Mouse (Mus musculus) cerebellum, adult 9-11 months (tissue): ENCODE data around the gene Vps53.
"Not testable (repeated sequence)": the region's sequence is repeated elsewhere in the genome, so short reads cannot be mapped to it uniquely, and the experiment has no call there.

ENCODE experiments used
- DNase-seq: peaks from one replicate; pipeline ENCODE4 v3.0.0; 2022

Vps53 gene

DNA sequence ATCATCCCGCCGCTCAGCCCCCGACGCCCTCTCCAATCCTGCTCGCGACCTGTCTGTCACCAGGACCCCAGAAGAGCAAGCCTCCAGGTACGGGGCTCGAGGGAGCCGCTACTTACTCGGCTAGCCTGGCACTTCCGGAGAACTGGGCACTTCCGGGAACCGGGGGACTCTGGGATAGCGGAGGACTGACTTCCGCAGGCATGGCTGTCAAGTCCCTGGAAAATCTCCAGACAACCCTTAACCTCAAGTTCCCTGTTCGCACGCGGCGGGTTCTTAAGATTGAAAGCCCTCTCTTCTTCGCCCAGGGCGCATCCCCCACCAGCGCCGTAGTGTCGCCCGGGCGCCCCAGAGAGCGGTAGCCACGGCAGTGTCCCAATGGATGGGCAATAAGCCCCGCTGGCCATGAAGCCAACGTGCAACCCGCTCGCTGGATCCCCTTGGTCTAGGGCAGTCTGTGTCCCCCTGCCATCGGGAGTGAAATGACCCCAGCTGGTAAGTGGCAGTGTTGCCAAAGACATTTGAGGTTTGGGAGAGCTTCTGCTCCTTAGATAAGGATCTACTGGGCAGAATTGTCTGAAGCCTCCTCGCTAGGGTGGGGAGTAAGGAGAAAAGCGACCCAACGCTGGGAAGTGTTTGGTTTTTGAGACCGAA is at the start of gene Vps53, which contains the start of gene Fam57a:
Gene Vps53, minus strand, starts transcription at position 153 of the 651 bp plus-strand sequence.
Gene Fam57a, plus strand, starts transcription at position 177 of the 651 bp plus-strand sequence.
- peak; percentile 89 for DNase-seq

DNA sequence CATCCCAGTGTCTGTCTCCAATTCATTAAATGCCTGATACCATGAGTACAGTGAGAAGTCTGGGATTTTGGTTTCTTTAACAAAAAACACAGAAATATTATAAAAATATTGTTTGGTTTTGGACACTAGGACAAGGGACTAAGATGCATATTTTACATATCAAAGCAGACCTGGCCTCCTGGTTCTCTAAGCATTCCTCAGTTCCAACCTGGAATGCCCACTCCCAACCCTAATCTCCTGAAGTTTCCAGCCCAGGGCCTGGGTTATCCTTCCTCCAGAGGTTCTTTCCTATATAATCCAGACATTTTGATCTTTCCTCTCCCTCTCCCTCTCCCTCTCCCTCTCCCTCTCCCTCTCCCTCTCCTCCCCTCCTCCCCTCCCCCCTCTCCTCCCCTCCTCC is 45.6 kb upstream of the Vps53 start:
- no peak for DNase-seq

DNA sequence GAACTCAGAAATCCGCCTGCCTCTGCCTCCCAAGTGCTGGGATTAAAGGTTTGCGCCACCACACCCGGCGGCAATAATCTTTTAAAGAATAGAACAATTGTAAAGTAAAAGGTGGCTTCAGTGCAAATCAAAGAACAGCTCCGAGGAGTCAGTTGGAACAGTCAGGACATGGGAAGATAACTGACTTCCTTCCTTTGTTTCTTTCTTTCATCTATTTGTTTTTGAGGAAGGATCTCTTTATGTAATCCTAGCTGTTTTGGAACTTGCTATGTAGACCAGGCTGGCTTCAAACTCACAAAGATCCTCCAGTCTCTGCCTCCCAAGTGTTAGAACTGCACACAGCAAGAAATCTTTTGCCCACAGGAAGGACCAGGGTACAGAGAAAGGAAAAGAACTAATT is 45.2 kb upstream of the Vps53 start:
- DNase-seq = no peak

DNA sequence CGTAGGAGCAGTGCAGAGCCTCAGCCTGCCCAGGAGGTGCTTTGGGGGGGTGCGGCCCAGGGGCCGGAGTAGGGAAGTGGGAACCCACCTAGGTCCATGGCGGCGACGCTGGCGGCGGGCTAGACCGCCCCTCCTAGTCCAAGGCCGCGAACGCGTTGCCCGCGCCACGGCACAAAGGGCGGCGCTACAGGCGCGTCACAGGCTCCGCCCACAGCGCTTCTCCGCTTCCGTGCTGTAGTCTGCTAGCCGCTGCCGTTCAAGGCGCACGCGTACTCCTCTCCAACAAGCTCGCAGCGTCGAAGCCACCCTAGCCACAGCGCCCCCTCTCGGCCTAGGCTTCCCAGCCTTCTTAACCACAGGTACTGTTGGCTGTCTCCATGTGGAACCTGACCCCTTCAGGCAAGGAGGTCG is 37.9 kb upstream of the Vps53 start, which contains the start of the genes Dbil5 and Gemin4:
Gene Dbil5, plus strand, starts transcription at position 219 of the 411 bp plus-strand sequence.
Gene Gemin4, minus strand, starts transcription at position 275 of the 411 bp plus-strand sequence.
- DNase-seq = peak; percentile 97

DNA sequence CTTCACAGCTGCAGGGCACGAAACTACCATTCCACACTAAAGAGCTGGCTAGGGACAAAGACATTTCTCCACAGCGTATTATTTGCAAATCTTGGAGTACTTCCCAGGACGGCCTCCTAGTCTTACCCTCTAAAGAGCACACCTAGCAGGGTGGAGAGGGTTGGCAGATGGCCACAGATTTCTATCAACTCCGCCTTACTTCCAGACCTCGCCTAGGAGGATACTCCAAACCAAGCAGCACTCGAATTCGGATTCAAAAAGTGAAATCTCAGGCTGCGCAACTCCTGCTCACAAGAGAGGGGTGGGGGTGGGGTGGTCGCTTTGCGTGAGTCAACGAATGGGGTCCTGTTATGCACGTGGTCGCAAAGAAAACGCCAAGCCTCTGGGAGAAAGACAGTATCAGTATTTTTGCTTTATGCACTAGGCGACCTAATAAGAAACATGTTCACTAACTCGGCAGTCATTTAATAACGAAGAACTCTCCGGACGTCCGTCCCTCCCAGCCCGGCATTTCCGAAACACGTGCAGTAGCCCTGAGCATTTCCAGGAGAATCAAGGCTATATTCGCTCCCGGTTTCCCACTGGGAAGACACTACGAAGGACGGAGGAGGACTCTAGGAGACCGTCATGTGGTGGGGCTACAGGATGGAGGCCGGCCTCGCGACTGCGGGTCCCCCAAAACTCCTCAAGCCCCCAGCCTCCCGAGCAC is 37.4 kb upstream of the Vps53 start:
- peak; percentile 61 for DNase-seq

DNA sequence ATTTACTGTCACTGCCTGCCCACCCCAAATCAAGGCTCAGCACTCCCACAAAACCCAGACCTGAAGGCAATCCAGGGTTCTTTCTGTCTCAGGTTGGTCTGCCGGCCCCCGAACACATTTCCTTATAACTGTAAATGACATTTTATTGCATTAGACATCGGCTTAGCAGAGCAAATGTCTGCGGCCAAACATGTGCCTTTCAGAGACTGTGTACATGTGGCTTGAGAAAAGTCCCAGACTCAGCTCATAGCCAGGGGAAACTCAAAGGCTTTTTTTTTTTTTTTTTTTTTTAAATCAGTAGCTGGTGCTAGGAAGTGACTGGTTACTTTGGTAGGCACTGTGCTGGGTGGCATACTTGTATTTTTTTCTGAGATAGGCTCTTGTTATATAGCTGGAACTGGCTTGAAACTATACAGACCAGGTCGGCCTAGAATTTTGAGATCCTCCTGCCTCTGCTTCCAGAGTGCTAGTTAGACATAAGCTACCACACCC is 36.6 kb upstream of the Vps53 start:
- no peak for DNase-seq

DNA sequence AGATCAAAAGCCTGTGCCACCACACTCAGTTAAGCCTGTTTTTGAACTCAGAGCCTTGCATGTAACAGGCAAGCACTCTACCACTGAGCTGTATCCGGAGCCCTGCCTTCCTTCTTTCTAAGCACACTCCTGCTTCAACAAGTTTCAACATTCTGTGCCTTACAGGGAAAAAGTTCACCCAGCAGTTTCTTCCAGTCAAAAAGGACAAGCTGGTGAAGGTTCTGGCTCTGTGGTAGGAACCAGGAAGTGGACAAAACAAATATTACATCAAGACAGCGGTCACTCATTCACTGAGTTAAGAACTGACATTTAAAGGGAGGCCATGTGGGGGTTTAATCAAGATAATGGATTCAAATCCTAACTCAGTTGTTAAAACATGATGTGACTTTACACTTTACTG is 35.6 kb upstream of the Vps53 start:
- no peak for DNase-seq

DNA sequence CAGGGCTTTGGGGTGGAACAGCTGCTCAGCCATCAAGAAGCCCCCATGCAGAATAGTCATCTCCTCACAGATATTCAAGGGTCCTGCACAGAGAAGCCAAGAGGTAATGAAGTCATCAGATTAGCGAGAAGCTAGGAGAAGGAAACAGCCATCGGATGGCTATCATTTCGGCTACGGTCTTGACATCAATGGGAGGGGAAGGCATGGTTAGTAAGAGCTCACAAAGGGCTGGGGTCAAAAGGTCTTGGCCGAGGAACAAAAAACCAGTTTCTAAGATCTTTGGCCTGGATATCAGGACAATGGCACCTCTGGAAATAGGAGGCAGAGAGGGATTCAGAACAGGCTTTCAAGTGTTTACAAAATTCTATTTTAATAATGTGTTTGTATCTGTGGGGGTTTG is 34.4 kb upstream of the Vps53 start:
- no peak for DNase-seq

DNA sequence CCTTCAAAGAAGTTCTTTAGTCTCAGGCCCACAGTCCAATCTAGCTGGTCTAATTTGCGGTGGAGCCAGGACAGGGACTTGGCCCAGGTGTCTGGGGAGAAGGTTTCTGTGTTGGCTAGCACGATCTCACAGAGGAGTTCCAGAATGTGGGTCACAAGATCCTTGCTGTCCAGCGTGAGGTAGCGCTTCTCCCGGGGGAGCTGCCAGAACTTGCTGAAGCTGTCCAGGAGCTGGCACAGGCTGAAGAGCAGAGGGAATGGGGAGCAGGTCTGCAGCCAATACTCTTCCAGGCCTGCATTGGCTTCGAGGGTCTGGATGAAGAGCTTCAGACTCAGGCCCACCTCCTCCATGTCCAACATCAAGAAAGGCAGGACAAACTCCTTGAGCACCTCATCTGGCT is 32.1 kb upstream of the Vps53 start:
- DNase-seq = not testable (repeated sequence)

DNA sequence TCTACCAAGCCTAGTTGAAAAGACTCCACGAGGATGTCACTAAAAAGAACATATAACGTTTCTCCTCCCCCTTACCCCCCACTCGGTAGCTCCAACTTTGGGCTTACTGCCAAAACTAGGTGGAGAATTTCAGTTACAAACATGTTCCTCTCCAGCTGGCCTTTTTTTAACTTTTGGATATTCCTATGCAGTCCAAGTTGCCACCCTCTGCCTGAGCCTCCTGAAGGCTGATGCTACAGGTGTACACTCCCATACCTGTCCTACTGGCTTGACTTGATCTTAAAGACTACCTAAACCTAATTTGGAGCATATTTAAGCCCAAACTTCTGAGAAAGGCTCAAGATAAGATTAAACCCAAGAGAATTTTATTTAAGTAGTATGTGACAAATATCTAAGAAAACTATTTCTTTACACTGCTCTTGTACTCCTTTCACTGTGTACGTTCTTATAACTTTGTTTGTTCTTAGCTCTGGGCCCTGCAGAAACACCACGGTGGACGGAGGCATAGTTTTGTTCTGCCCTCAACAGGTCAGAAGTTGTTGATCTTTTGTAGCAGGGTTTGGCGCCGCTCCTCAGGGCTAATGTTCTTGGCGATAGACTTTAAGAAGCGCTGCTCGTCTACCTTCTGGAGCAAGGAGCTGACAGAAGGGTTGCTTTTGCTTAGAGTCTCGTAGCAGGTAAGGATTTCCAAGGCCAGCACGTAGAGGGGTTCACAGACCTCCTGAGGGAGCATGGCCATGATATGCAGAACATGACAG is 31.0 kb upstream of the Vps53 start:
- no peak for DNase-seq

DNA sequence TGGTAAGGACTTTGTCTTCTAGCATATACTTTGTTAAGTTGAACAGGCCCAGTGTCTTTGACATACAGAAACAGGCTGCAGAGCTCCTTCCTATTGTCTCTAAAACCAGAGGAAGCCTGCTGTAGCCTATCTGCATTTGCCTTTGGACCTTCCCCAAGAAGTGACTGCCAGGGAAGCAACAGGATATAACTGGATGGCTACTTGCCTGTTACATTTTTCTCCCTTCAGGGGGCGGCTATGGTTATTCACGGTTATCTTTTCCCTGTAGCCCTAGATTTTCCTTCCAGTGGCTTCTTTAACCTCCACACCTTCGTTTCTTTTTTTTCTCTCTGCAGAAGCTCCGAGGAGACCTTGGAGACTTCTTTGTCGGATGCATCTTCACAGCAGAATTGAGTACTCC is 27.3 kb upstream of the Vps53 start:
- DNase-seq = no peak

DNA sequence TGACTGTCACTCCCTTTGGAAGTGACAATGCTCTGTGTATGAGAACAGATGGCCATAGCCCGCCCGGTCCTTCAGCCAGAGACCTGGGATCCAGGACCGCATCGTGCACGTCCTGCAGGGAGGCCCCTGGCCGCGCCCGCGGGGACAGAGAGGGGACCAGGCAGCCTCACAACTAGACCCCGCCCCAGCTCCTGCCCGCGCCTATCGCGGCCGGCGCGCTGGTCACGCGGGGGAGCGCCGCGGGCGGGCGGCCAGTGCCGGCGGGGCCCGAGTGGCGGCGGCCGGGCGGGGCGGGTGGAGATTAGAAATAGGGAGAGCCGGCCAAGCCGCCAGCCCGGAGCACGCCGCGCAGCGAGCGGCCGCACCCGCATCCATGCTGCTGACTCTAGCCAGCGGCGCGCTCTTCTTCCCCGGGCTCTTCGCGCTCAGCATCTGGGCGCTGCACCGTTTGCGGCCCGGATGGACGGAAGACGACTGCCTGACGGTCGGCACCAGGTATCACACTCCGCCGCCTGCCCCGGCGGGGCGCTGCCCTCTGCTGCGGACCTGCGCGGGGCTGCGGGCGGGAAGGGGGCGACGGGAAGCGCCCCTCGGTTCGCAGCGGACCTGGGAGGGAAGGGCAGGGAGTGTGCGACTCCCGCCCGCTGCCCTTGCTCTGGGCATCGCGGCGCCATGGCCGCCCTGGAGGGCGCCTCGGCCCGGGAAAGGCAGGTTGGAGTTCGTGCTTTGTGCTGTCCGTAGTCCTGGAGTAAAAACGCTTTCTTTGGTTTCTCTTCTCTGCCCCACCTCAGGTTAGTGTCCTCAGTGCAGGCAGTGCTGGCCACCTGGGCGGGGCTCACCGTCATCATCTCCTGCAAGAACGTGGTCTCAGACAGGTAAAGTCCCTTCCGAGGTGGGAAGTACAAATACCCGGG is 22.6 kb upstream of the Vps53 start:
- peak; percentile 94 for DNase-seq

DNA sequence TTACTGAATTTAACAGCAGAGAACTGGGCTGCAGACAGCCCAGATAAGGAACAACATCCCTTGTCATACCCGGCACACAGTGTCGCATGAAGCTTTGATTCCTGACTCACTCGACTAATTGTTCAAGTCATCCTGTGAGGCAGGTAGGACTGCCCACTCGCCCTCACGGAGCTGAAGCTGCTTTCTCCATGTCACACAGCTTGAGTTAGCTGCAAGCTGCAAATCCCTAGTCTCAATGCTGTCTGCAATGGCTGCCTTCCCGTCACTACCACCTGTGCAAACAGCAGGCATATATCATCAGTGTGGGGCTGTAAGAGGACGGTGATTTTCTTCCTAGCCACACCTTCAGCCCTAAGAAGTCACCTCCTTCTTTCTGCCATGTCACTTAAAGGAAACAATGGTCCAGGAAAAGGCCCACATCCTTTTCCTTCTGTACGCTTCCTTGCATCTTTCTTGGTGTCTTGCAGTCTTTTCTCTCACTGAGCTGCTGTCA is 17.6 kb upstream of the Vps53 start:
- DNase-seq = no peak

DNA sequence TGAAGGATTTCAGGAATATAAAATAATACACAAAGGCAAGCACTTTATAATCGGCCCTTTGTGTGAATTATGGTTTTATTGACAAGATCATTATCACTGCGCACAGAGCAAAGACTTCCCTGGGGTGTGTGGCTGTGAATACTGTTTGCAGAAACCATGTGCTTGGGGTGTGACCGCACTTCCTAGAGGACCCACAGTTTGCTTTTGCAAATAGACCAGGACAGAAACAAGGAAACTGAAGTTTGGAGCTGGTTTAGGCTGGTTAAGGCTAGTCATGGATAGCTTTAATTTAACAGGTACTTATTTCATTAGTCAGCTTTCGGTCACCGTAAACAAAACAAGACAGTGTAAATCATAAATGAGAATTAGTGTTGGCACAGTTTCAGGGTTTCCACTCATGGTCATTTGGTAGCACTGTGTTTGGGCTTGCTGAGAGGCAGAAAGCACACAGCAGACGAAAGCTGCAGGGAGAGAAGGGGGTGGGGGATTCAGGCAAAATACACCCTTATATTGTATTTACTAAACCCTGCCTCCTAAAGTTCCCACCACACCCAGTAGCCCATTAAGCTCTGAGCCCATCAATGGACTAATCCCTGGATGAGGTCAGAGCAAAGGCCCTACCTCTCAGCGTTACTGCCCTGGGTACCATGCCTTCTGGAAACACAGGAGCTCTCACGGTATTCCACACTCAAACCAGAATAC is 17.0 kb upstream of the Vps53 start:
- DNase-seq = no peak

DNA sequence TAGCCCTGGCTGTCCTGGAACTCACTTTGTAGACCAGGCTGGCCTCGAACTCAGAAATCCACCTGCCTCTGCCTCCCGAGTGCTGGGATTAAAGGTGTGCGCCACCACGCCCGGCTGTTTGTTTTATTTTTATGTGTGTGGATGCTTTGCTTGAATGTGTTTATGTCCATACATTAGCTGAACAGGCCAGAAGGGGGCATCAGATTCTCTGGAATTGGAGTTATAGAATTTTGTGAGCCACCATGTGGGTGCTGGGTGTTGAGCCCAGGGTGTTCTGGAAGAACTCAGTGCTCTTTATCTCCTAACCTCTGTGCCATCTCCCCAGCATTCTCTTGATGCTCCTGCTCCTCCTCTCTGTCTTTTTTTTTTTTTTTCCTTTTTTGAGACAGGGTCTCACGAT is 7.5 kb upstream of the Vps53 start:
- no peak for DNase-seq

DNA sequence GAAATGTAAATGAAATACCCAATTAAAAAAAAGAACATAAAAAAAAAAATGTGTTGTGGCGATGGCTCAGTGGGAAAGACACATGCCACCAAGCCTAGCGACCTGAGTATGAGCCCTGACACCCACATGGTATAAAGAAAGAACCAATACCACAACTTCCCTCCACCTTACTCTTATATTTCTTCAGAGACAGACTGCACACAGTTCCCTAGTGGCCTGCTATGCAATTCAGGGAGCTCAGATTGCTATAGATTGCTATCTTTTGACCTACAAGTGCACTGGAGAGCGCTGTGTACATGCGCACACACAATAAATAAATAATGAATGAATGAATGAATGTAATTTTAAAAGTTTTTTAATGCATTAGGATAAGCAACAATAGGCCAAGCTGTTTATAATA is 4.3 kb upstream of the Vps53 start:
- DNase-seq = no peak

DNA sequence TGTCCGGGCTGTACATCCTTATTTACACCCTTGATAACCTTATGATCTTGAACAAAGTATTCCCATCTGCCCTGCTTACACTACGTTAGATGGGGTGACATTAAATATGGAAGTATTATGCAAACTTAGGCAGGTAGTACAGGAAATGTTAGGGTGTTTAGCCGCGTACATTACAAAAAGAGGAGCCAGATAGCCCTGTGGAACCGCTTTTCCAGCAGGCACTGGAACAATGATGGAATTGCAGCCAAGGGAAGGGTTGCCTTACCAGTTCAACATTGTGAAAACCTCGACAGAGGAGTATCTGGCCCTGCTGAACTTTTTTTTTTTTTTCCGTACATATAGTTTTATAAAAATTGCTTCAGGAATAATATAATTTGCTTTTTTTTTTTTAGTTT is 696 bp upstream of the Vps53 start:
- DNase-seq = no peak

DNA sequence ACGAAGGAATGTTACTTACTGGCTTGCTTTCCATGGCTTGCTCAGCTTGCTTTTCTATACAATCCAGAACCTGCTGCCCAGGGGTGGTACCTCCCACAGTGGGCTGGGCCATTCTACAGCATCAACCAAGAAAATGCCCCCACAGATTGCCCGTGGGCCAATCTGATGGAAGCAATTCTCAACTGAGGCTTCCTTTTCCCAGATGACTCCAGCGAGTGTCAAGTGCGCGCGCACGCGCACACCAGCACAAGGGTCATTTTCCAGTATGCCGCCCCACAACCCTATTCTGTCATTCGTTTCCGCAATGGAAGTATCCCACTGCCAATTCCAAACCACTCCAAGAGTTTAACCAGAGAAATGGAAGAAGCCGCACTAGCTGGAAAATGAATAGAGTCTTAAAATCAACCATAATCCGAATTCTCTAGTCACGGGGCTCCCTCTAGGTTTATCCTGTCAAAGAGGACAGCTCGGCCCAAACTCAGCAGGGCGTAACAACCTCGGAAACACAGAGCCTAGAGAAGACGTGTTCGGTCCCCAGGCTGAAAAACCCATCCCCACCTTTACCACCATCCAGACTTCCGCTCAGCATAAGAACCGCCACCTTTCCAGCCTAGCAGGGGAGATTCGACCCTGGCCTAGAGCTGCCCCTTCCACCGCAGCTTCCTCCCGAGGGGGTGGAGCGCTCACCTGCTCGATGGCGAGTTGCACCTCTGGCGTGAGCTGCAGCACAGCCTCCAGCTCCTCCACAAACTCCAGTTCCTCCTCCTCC is 537 bp downstream of the Vps53 start:
- peak; percentile 40 for DNase-seq

DNA sequence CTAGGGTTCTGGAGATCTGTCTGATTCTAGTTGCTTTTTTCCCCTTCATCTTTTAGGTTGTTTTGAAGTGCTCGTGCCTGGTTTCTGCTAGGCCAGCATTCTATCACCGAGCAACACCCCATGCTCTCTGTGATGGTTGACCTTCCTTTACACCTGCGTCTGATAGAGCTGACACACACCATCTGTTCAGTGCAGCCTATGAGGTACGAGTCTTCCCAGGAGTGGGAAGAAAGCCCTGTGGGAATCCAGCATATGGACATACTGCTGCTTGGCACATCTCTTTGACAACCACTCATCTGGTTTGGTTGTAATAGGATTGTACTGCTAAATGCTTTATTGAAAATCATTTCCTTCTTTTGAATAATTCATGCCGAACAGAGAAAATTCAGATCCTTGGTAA is 9.2 kb downstream of the Vps53 start:
- peak; percentile 77 for DNase-seq

DNA sequence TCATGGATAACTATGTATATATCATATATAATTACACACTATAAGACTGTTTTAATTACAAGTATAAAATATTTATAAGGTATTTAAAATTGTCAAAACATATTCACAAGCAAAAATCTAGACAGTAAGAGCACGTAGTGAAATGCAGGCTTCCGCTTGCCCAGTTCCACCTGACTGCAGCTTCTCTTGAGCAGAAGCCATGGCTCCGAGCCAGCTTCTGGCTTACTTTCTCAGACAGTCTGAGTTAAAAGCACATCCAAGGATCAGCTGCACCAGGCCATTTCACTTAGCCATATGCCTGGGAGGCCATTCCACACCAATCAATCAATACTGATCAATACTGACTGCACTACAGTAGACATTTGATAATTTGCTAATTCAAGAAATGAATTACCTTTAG is 10.5 kb downstream of the Vps53 start:
- peak; percentile 43 for DNase-seq
